Mouse (Mus musculus): Measurements from ENCODE around the gene Dhx29. TPM values are rescaled to one million over a fixed set of nuclear protein-coding genes. Genes with fewer than 3 reads are reported as not detected.

The Dhx29 gene
- total and polyA plus RNA-seq, 3 experiments, result 13.0 to 25.1 (median 21.1) TPM

DNA sequence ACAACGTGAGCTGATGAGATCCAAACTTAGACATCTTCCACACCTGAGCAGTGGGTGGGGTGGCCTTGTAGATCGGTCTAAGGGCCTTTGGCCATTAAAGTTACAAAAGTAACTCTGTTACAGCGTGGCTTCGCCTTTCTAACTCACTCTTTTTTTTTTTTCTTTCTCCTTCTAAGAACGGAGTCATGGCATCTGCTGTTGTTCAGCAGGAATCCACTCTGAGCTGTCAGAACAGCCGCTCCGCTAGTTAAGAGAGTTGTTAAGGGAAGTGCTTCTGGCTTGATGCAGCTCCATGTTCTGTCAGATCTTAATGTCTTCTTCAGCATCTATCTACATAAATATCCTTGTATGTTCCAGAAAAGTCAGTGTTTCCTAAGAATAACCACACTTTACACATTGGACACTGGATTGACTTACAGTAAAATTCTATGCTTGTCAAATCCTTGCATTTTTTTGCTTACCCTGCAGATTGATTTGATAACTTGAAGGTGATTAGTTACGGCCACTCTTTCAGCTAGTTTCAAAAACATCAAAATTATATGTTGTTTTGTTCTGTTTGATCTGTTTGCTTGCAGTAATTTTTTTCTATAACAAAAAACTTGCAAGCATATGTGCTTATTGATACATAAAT is 899 bp downstream of the Dhx29 start:
- TF ChIP-seq MEF2A (IDR thresholded peaks at IDR 0.05; ENCODE audit: borderline replicate concordance, low read depth, low read length) (no peak), ZC3H11A (IDR thresholded peaks at IDR 0.05; ENCODE audit: low read depth, low read length) (no peak), MAX (IDR thresholded peaks at IDR 0.05; ENCODE audit: low read length) (no peak), ZMIZ1 (IDR thresholded peaks at IDR 0.05; ENCODE audit: low read depth, low read length) (no peak), POLR2A (IDR thresholded peaks at IDR 0.05; ENCODE audit: low read depth, low read length) (no peak), MYC (IDR thresholded peaks at IDR 0.05; ENCODE audit: low read depth, low read length) (no peak), MAZ (IDR thresholded peaks at IDR 0.05; ENCODE audit: low read depth, low read length) (no peak), JUND (conservative IDR thresholded peaks at IDR 0.05; ENCODE audit: low read depth, low read length) (no peak), MAFK (IDR thresholded peaks at IDR 0.05; ENCODE audit: insufficient replicate concordance, low read length) (peak; percentile 61; the same call in 1 of the 2 replicates), BHLHE40 (IDR thresholded peaks at IDR 0.05; ENCODE audit: low read depth, low read length) (no peak), ZNF384 (IDR thresholded peaks at IDR 0.05; ENCODE audit: low read depth, low read length) (no peak), ETS1 (conservative IDR thresholded peaks at IDR 0.05; ENCODE audit: low read depth, low read length) (no peak), TBP (conservative IDR thresholded peaks at IDR 0.05; ENCODE audit: low read depth, low read length) (no peak), MXI1 (IDR thresholded peaks at IDR 0.05; ENCODE audit: low read depth, low read length) (0 out of 2 replicates have a peak, but pooled peaks have one; percentile 10), ELF1 (IDR thresholded peaks at IDR 0.05; ENCODE audit: low read depth, low read length) (no peak), SIN3A (IDR thresholded peaks at IDR 0.05; ENCODE audit: low read length) (no peak; the same call in 1 of the 2 replicates)
- Histone ChIP-seq H3K4me2 (ENCODE audit: insufficient read depth, low read depth, poor library complexity, severe bottlenecking) (peak overlapping the region; percentile 100), H3K9ac (ENCODE audit: insufficient read depth, low read depth) (peak overlapping the region; percentile 53), H3K79me2 (replicated peaks; ENCODE audit: control insufficient read depth, extremely low read depth, insufficient read depth, poor library complexity, severe bottlenecking) (peaks cover 39% of the 10 kb centered on the region), H3K27ac (ENCODE audit: insufficient read depth, low read depth) (peak overlapping the region; percentile 20), H3K27me3 (replicated peaks) (no peaks in the 10 kb centered on the region), H3K4me1 (ENCODE audit: control insufficient read depth in 1 of 2, insufficient read depth in 2 of 2) (peaks cover 4 to 24% of the 10 kb centered on the region in 2 experiments), H3K36me3 (replicated peaks in 1 of 2; ENCODE audit: control insufficient read depth in 1 of 2, insufficient read depth in 1 of 2, low read length in 1 of 2) (peaks cover 15 to 44% of the 10 kb centered on the region in 2 experiments), H3K4me3 (replicated peaks in 1 of 3; ENCODE audit: low read depth in 2 of 3, low read length in 2 of 3, poor library complexity in 1 of 3) (peak overlapping the region; percentile 61 to 77 (median 77)), H3K9me3 (replicated peaks; ENCODE audit: low read length) (no peaks in the 10 kb centered on the region)
- in situ Hi-C loops (cut with MboI; ENCODE audit: low pct_ligation_motif_present, low pct_unique_long_range_greater_than_20kb, low sequenced_read_pairs), result no loop called here
- dilution Hi-C loops (cut with MboI; ENCODE audit: extremely low pct_ligation_motif_present, extremely low pct_unique_long_range_greater_than_20kb, low sequenced_read_pairs), result no loop called here
- peak; percentile 26 for DNase-seq (ENCODE audit: extremely low read depth)

- Histone ChIP-seq H3K9ac (ENCODE audit: insufficient read depth, low read depth) (no peak overlapping the region), H3K79me2 (replicated peaks; ENCODE audit: control insufficient read depth, extremely low read depth, insufficient read depth, poor library complexity, severe bottlenecking) (no peaks in the 10 kb centered on the region), H3K4me3 (replicated peaks in 1 of 3; ENCODE audit: low read depth in 2 of 3, low read length in 2 of 3, poor library complexity in 1 of 3) (no peak overlapping the region), H3K27ac (ENCODE audit: insufficient read depth, low read depth) (no peak overlapping the region), H3K27me3 (replicated peaks) (no peaks in the 10 kb centered on the region), H3K9me3 (replicated peaks; ENCODE audit: low read length) (no peaks in the 10 kb centered on the region), H3K4me1 (ENCODE audit: control insufficient read depth in 1 of 2, insufficient read depth in 2 of 2) (peaks cover 0 to 11% of the 10 kb centered on the region in 2 experiments; a peak in 2 of 4 replicates), H3K36me3 (replicated peaks in 1 of 2; ENCODE audit: control insufficient read depth in 1 of 2, insufficient read depth in 1 of 2, low read length in 1 of 2) (peaks cover 25 to 88% of the 10 kb centered on the region in 2 experiments), H3K4me2 (ENCODE audit: insufficient read depth, low read depth, poor library complexity, severe bottlenecking) (no peak overlapping the region)
- dilution Hi-C loops (cut with MboI; ENCODE audit: extremely low pct_ligation_motif_present, extremely low pct_unique_long_range_greater_than_20kb, low sequenced_read_pairs) (no loop called here), in situ Hi-C loops (cut with MboI; ENCODE audit: low pct_ligation_motif_present, low pct_unique_long_range_greater_than_20kb, low sequenced_read_pairs) (no loop called here)
- TF ChIP-seq ZC3H11A (IDR thresholded peaks at IDR 0.05; ENCODE audit: low read depth, low read length) (no peak), MAX (IDR thresholded peaks at IDR 0.05; ENCODE audit: low read length) (no peak), PAX5 (IDR thresholded peaks at IDR 0.05; ENCODE audit: low read length) (no peak), E2F4 (IDR thresholded peaks at IDR 0.05; ENCODE audit: insufficient replicate concordance, low read depth, low read length) (no peak), POLR2AphosphoS2 (IDR thresholded peaks at IDR 0.05; ENCODE audit: low read depth, low read length) (no peak), USF1 (IDR thresholded peaks at IDR 0.05; ENCODE audit: low read depth, low read length) (no peak), JUN (IDR thresholded peaks at IDR 0.05; ENCODE audit: insufficient read depth, low read depth, low read length) (no peak), GABPA (IDR thresholded peaks at IDR 0.05; ENCODE audit: insufficient replicate concordance, low read depth, low read length) (no peak), CHD1 (IDR thresholded peaks at IDR 0.05; ENCODE audit: low read depth, low read length) (no peak), MEF2A (IDR thresholded peaks at IDR 0.05; ENCODE audit: borderline replicate concordance, low read depth, low read length) (no peak), TBP (conservative IDR thresholded peaks at IDR 0.05; ENCODE audit: low read depth, low read length) (no peak), ELF1 (IDR thresholded peaks at IDR 0.05; ENCODE audit: low read depth, low read length) (no peak), USF2 (conservative IDR thresholded peaks at IDR 0.05; ENCODE audit: low read depth, low read length) (no peak)
- DNase-seq (ENCODE audit: extremely low read depth), result no peak
Observed at GRCm38 (mm10) chr13:112938130-112938529, 10.9 kb downstream of the Dhx29 start.

All from CH12.LX (cell line).